Mouse (Mus musculus): ENCODE data around the gene Fam71b. TPM values are rescaled to one million over a fixed set of nuclear protein-coding genes. Genes with fewer than 3 reads are reported as not detected.

Gene Fam71b
- polyA plus RNA-seq, 1 experiment from 2014 or later = not detected

DNA sequence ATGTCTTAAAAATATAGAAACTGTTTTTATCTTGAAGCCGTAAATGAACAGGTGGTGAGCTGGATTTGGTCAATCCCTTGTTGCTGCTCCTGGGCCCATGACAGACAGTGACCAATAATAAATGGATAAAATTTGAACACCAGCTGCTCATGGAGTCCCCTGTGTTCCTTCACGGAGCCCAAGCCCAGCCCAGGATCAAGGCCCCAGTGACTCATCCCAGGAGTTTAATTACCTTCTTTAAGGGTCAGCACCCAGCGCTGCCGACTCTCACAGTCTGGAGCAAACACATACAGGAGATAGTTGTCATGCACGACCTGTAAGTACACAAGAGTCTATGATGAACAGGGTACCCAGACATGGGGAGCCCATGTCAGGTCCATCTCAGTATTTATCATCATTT lies 30.6 kb upstream of the Fam71b start:
- 56% methylated on average over 5 of the region's 5 CpGs for WGBS

DNA sequence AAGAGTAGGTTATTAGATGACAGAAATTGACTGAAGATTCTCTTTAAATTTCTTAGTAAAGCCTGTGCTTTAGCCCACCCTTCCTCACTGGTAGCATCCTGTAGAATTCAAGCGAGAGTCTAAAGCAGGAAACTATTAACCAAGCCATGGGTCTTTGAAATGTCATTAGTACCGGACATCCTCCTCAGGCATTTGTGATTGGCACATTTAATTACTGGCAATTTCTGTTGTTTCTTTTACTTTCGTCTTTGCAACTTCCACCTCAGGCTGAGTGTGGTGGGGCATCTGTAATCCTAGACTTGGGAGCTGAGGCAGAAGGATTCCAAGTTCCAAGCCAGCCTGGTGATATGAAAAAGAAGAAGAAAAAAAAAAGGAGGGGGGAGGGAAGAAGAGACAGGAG lies 30.0 kb upstream of the Fam71b start:
- ATAC-seq (ENCODE audit: insufficient read depth, low FRiP score) = no peak
- Histone ChIP-seq H3K9ac (ENCODE audit: low read length) (no peak overlapping the region), H3K4me3 (replicated peaks; ENCODE audit: low read length) (no peak overlapping the region)

More for the DNA sequence above, 30.6 kb upstream of the Fam71b start:
- Histone ChIP-seq H3K27ac (ENCODE audit: low read length) (no peak overlapping the region), H3K27me3 (ENCODE audit: control insufficient read depth, insufficient read depth, low read length) (no peaks in the 10 kb centered on the region), H3K36me3 (ENCODE audit: control insufficient read depth, insufficient read depth, low read length) (no peaks in the 10 kb centered on the region), H3K4me3 (replicated peaks; ENCODE audit: low read length) (no peak overlapping the region), H3K4me2 (ENCODE audit: low read depth, low read length) (no peak overlapping the region), H3K9ac (ENCODE audit: low read length) (no peak overlapping the region), H3K9me3 (replicated peaks; ENCODE audit: control insufficient read depth, low read length) (no peaks in the 10 kb centered on the region), H3K4me1 (ENCODE audit: control insufficient read depth, insufficient read depth, low read length) (no peaks in the 10 kb centered on the region)
- ATAC-seq (ENCODE audit: insufficient read depth, low FRiP score) = no peak

DNA sequence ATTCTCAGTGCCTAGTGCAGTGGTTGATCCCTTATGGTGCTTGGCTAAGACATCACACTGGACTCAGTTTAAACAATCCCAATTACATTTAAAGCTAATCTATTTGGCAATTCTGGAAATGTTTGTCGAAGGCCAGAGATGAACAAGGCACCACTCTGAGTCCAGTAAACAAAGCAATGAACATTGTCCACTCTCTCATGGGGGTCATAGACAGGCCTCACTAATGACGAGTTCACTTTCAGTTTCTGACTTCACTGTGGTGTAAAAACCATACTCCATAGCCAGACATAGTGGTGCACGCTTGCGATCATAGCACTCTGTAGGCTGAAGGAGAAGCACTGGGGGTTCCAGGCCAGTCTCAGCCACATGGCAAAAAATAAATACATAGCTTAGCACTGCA lies 25.9 kb upstream of the Fam71b start:
- WGBS = 85% methylated on average over 4 of the region's 4 CpGs
- no peak for ATAC-seq (ENCODE audit: insufficient read depth, low FRiP score)
- no peaks in the 10 kb centered on the region for H3K36me3 ChIP-seq (ENCODE audit: control insufficient read depth, insufficient read depth, low read length)
- H3K27ac ChIP-seq (ENCODE audit: low read length) = no peak overlapping the region
- no peak overlapping the region for H3K4me2 ChIP-seq (ENCODE audit: low read depth, low read length)
- H3K9me3 ChIP-seq (replicated peaks; ENCODE audit: control insufficient read depth, low read length) = no peaks in the 10 kb centered on the region
- no peak overlapping the region for H3K9ac ChIP-seq (ENCODE audit: low read length)
- H3K4me3 ChIP-seq (replicated peaks; ENCODE audit: low read length) = no peak overlapping the region
- H3K4me1 ChIP-seq (ENCODE audit: control insufficient read depth, insufficient read depth, low read length) = no peaks in the 10 kb centered on the region
- H3K27me3 ChIP-seq (ENCODE audit: control insufficient read depth, insufficient read depth, low read length) = no peaks in the 10 kb centered on the region

More for the DNA sequence above, 30.0 kb upstream of the Fam71b start:
- no peak overlapping the region for H3K4me2 ChIP-seq (ENCODE audit: low read depth, low read length)
- H3K9me3 ChIP-seq (replicated peaks; ENCODE audit: control insufficient read depth, low read length) = no peaks in the 10 kb centered on the region
- no peaks in the 10 kb centered on the region for H3K27me3 ChIP-seq (ENCODE audit: control insufficient read depth, insufficient read depth, low read length)
- H3K36me3 ChIP-seq (ENCODE audit: control insufficient read depth, insufficient read depth, low read length) = no peaks in the 10 kb centered on the region
- no peak overlapping the region for H3K27ac ChIP-seq (ENCODE audit: low read length)
- WGBS = 65% methylated on average over 3 of the region's 3 CpGs
- no peaks in the 10 kb centered on the region for H3K4me1 ChIP-seq (ENCODE audit: control insufficient read depth, insufficient read depth, low read length)

DNA sequence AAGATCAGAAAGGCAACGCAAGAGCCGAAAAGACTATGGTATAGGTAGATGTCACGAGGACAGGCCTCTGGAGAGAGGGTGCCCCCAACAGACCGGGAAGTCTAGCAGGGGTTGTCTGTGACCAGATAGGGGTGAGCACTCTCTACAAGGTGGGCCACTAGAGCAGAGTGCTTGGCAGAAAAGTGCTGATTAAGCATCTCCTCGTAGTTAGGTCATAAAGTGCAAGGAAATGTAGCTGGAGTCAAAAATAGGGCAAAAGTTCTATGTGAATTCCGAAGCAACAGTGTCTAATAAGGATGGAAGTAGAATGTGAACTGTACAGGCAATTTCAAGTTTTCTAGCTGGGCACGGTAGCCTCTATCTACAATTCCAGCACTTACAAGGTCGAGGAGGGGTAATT lies 25.1 kb upstream of the Fam71b start:
- H3K4me2 ChIP-seq (ENCODE audit: low read depth, low read length) = no peak overlapping the region
- H3K4me1 ChIP-seq (ENCODE audit: control insufficient read depth, insufficient read depth, low read length) = no peaks in the 10 kb centered on the region
- ATAC-seq (ENCODE audit: insufficient read depth, low FRiP score) = no peak
- no peaks in the 10 kb centered on the region for H3K9me3 ChIP-seq (replicated peaks; ENCODE audit: control insufficient read depth, low read length)
- no peak overlapping the region for H3K9ac ChIP-seq (ENCODE audit: low read length)
- no peaks in the 10 kb centered on the region for H3K36me3 ChIP-seq (ENCODE audit: control insufficient read depth, insufficient read depth, low read length)
- WGBS = 86% methylated on average over 8 of the region's 8 CpGs
- no peaks in the 10 kb centered on the region for H3K27me3 ChIP-seq (ENCODE audit: control insufficient read depth, insufficient read depth, low read length)
- H3K4me3 ChIP-seq (replicated peaks; ENCODE audit: low read length) = no peak overlapping the region
- H3K27ac ChIP-seq (ENCODE audit: low read length) = no peak overlapping the region

DNA sequence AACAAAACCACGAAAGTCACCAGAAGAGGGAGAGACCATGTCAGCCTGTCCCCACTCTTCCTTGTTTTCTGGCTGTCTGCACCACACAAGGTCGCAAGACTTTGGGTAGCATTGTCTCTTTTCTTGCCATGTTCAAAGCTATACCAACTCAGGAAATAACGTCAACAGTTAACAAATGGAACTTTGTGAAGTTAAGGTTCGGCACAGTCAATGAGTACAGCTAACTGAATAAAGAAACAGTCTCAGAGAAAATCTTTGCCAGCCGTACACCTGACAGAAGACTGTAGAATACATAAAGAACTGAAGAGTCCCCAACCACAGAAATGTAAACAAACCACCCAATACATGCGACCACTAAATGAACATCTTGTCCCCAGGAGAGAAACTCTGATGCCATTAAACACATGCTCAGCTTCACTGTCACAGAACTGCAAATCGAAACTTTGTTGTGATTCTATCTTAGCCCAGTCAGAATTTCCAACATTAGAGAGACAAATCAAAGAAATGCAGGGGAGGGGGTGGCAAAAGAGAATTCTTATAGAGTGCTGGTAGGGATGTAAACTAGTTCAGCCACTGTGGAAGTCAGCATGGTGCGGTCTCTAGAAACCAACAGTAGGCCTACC lies 23.9 kb upstream of the Fam71b start:
- no peak overlapping the region for H3K9ac ChIP-seq (ENCODE audit: low read length)
- no peak for ATAC-seq (ENCODE audit: insufficient read depth, low FRiP score)
- 70% methylated on average over 8 of the region's 8 CpGs for WGBS

DNA sequence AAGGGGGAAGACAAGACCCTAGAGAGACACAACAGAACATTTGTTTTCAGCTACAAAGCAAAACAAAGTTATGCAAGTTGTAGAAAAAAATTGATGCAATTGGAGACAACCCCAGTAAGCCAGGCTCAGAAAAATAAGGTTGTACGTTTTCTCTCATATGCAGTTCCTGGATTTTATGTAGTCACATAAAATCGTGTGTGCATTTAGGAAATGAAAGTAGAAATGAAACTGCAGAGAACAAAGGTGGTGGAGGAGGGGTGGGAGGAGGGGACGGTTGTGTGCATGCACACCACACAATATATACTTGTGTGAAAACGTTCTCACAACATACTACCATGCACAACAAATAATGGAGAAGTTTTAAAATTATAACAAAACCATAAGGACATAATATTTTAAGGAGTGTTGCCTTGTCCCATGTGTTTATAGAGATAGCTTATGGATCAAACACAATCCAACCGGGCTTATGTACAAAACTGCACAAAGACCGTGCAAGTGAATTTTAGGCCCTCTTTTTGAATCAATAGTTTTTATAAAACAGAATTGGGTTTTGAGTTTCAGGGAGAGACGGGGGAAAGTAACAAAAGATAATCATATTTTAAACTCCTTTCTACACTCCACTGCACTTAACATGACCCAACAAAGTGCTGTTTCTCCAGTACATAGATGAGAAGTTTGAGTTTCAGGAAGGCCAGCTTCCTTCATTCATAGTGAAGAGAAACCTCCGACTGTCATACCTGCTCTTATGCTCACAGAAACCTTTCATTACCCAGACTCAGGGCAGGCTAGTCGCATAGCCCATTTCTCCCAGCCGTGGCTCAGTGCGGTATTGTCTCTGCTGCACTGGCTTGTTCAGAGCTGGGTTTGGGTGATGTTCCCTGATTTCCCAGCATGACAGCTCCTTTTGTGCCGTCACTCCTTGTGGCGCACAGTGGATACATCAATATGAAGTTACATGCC lies 23.0 kb upstream of the Fam71b start:
- WGBS = 80% methylated on average over 13 of the region's 13 CpGs
- H3K9me3 ChIP-seq (replicated peaks; ENCODE audit: control insufficient read depth, low read length) = no peaks in the 10 kb centered on the region
- no peak overlapping the region for H3K9ac ChIP-seq (ENCODE audit: low read length)
- H3K4me1 ChIP-seq (ENCODE audit: control insufficient read depth, insufficient read depth, low read length) = no peaks in the 10 kb centered on the region
- H3K4me2 ChIP-seq (ENCODE audit: low read depth, low read length) = no peak overlapping the region
- no peak overlapping the region for H3K27ac ChIP-seq (ENCODE audit: low read length)
- ATAC-seq (ENCODE audit: insufficient read depth, low FRiP score) = no peak
- H3K27me3 ChIP-seq (ENCODE audit: control insufficient read depth, insufficient read depth, low read length) = no peaks in the 10 kb centered on the region
- no peak overlapping the region for H3K4me3 ChIP-seq (replicated peaks; ENCODE audit: low read length)
- no peaks in the 10 kb centered on the region for H3K36me3 ChIP-seq (ENCODE audit: control insufficient read depth, insufficient read depth, low read length)

More for the DNA sequence above, 23.9 kb upstream of the Fam71b start:
- Histone ChIP-seq H3K27me3 (ENCODE audit: control insufficient read depth, insufficient read depth, low read length) (no peaks in the 10 kb centered on the region), H3K4me3 (replicated peaks; ENCODE audit: low read length) (no peak overlapping the region), H3K27ac (ENCODE audit: low read length) (no peak overlapping the region), H3K36me3 (ENCODE audit: control insufficient read depth, insufficient read depth, low read length) (no peaks in the 10 kb centered on the region), H3K9me3 (replicated peaks; ENCODE audit: control insufficient read depth, low read length) (no peaks in the 10 kb centered on the region), H3K4me2 (ENCODE audit: low read depth, low read length) (no peak overlapping the region), H3K4me1 (ENCODE audit: control insufficient read depth, insufficient read depth, low read length) (no peaks in the 10 kb centered on the region)

DNA sequence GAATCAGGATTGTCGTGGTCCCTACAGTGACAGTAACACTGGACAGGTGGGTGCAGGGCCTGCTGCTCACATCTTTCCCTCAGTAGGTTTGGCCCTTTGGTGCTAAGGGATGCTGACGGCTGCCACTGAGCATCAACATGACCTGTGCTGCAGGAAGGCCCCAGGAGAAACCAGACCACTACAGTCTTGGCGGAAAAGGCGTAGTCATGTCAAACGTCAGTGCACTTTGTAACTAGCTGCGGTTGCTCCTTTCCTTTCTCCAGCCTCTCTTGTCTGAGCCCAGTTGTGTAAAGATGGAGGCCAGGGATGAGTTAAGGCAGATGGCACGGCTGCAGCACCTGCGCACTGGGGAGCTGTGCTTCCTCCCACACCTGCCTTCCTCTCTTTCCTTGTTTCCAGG lies 21.3 kb upstream of the Fam71b start:
- no peak overlapping the region for H3K4me2 ChIP-seq (ENCODE audit: low read depth, low read length)
- WGBS = 85% methylated on average over 8 of the region's 8 CpGs
- no peaks in the 10 kb centered on the region for H3K27me3 ChIP-seq (ENCODE audit: control insufficient read depth, insufficient read depth, low read length)
- no peaks in the 10 kb centered on the region for H3K9me3 ChIP-seq (replicated peaks; ENCODE audit: control insufficient read depth, low read length)
- H3K4me3 ChIP-seq (replicated peaks; ENCODE audit: low read length) = no peak overlapping the region
- no peak for ATAC-seq (ENCODE audit: insufficient read depth, low FRiP score)
- H3K36me3 ChIP-seq (ENCODE audit: control insufficient read depth, insufficient read depth, low read length) = no peaks in the 10 kb centered on the region
- no peak overlapping the region for H3K9ac ChIP-seq (ENCODE audit: low read length)
- no peaks in the 10 kb centered on the region for H3K4me1 ChIP-seq (ENCODE audit: control insufficient read depth, insufficient read depth, low read length)
- H3K27ac ChIP-seq (ENCODE audit: low read length) = no peak overlapping the region

DNA sequence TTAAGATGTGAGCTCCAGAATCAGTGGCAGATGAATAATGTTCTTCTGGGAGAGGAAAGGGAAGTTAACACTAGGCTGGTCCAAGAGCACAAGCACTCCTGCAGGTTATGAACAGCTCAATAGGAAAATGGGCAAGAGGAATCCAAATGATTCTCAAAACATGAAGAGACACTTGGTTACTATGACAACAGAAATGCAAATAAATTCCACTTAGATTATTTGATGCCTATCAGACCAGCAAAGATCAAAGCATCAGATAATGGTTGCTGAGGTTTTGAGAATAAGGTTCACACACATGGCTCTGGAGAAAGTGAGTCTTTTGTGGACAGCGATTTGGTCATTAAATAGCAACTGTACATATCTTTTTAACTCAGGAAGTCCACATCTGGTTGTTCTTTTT lies 19.0 kb upstream of the Fam71b start:
- H3K9ac ChIP-seq (ENCODE audit: low read length) = no peak overlapping the region
- H3K27ac ChIP-seq (ENCODE audit: low read length) = no peak overlapping the region
- H3K4me1 ChIP-seq (ENCODE audit: control insufficient read depth, insufficient read depth, low read length) = no peaks in the 10 kb centered on the region
- ATAC-seq (ENCODE audit: insufficient read depth, low FRiP score) = no peak
- H3K27me3 ChIP-seq (ENCODE audit: control insufficient read depth, insufficient read depth, low read length) = no peaks in the 10 kb centered on the region
- no peak overlapping the region for H3K4me3 ChIP-seq (replicated peaks; ENCODE audit: low read length)
- 87% methylated on average over 1 of the region's 1 CpGs for WGBS
- H3K4me2 ChIP-seq (ENCODE audit: low read depth, low read length) = no peak overlapping the region
- H3K36me3 ChIP-seq (ENCODE audit: control insufficient read depth, insufficient read depth, low read length) = no peaks in the 10 kb centered on the region
- H3K9me3 ChIP-seq (replicated peaks; ENCODE audit: control insufficient read depth, low read length) = no peaks in the 10 kb centered on the region

Data from stomach, embryonic 16.5 days (tissue).